Mouse (Mus musculus): ENCODE measurements around the gene Cox5a.

The Cox5a gene

GRCm38 (mm10) chr9:57525516-57525915 is 4.4 kb downstream of the Cox5a start:
- no peak for DNase-seq (ENCODE audit: low read depth, low spot score)

- no peak for DNase-seq (ENCODE audit: low read depth, low spot score)
Measured at GRCm38 (mm10) chr9:57526435-57526834, 5.4 kb downstream of the Cox5a start.

- no peak for DNase-seq (ENCODE audit: low read depth, low spot score)
Measured at GRCm38 (mm10) chr9:57531946-57532345, 10.9 kb downstream of the Cox5a start.

- DNase-seq (ENCODE audit: low read depth, low spot score): no peak
Measured at GRCm38 (mm10) chr9:57536362-57536761, 15.3 kb downstream of the Cox5a start.

GRCm38 (mm10) chr9:57537044-57537727 is 16.1 kb downstream of the Cox5a start, which contains the start of gene Fam219b:
TSS of gene Fam219b (plus strand) at chr9:57537528.
- peak; percentile 89 for DNase-seq (ENCODE audit: low read depth, low spot score)

- DNase-seq (ENCODE audit: low read depth, low spot score): no peak
Measured at GRCm38 (mm10) chr9:57537728-57538181, 16.7 kb downstream of the Cox5a start.

- DNase-seq (ENCODE audit: low read depth, low spot score): no peak
Measured at GRCm38 (mm10) chr9:57539550-57539949, 18.5 kb downstream of the Cox5a start.

GRCm38 (mm10) chr9:57541312-57541711 is 20.2 kb downstream of the Cox5a start:
- DNase-seq (ENCODE audit: low read depth, low spot score): peak; percentile 64

GRCm38 (mm10) chr9:57543951-57544350 is 22.9 kb downstream of the Cox5a start:
- no peak for DNase-seq (ENCODE audit: low read depth, low spot score)

GRCm38 (mm10) chr9:57547287-57547686 is 26.2 kb downstream of the Cox5a start:
- DNase-seq (ENCODE audit: low read depth, low spot score): no peak

- DNase-seq (ENCODE audit: low read depth, low spot score): no peak
Measured at GRCm38 (mm10) chr9:57547869-57548268, 26.8 kb downstream of the Cox5a start.

GRCm38 (mm10) chr9:57549186-57549585 is 28.1 kb downstream of the Cox5a start:
- DNase-seq (ENCODE audit: low read depth, low spot score): no peak

- DNase-seq (ENCODE audit: low read depth, low spot score): no peak
Measured at GRCm38 (mm10) chr9:57550126-57550862, 29.2 kb downstream of the Cox5a start.

GRCm38 (mm10) chr9:57552139-57552887 is 31.2 kb downstream of the Cox5a start, which contains the start of gene Mpi:
TSS of gene Mpi (minus strand) at chr9:57552763.
- DNase-seq (ENCODE audit: low read depth, low spot score): peak; percentile 39

- DNase-seq (ENCODE audit: low read depth, low spot score): no peak
Measured at GRCm38 (mm10) chr9:57553119-57553518, 32.0 kb downstream of the Cox5a start.

- no peak for DNase-seq (ENCODE audit: low read depth, low spot score)
Measured at GRCm38 (mm10) chr9:57554753-57555152, 33.7 kb downstream of the Cox5a start.

- no peak for DNase-seq (ENCODE audit: low read depth, low spot score)
Measured at GRCm38 (mm10) chr9:57557215-57557614, 36.1 kb downstream of the Cox5a start.

- no peak for DNase-seq (ENCODE audit: low read depth, low spot score)
Measured at GRCm38 (mm10) chr9:57558625-57559024, 37.6 kb downstream of the Cox5a start.

- DNase-seq (ENCODE audit: low read depth, low spot score): no peak
Measured at GRCm38 (mm10) chr9:57559568-57559967, 38.5 kb downstream of the Cox5a start.

- no peak for DNase-seq (ENCODE audit: low read depth, low spot score)
Measured at GRCm38 (mm10) chr9:57560263-57560662, 39.2 kb downstream of the Cox5a start.

GRCm38 (mm10) chr9:57560861-57561710 is 40.0 kb downstream of the Cox5a start, which contains the start of gene Scamp2:
TSS of gene Scamp2 (plus strand) at chr9:57560943.
- DNase-seq (ENCODE audit: low read depth, low spot score): peak; percentile 93
